Mouse (Mus musculus): ENCODE measurements around the gene Gm11077.
A peak's percentile ranks its signal among the peaks of the same experiment; 100 is the strongest.

The Gm11077 gene

DNA sequence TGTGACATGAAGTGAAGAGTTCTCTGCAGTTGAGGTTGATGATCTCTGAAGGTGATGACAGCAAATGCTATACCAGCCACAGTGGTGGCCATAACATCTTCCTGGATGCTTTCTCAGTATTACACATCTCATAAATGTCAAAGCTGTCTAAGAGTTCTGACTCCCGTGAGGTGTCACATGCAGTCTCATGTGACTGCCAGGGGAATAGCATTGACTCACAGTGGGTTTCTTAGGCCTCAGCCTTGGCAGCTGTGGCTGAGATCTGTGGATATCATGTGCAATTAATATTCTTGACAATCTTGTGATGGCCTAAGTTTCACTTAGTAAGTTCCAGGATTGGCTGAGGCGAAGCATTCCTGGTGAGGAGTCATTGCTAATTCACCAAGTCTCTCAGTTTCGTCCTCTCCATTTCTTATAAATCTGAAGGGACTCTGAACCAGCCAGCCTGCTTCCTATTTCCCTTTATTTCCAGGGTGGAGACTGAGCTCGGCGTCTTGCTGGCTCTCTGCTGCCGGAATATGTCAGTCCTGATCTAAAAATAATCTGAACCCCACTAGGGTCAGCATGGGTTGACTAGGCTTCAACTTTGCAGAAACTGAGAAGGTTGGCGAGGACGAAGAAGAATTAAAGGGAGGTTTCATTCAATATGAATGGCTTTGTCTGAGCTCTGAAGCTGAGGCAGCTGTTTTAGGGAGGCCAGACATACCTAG, 21.4 kb downstream of the Gm11077 start:
- peak; percentile 23 for DNase-seq

DNA sequence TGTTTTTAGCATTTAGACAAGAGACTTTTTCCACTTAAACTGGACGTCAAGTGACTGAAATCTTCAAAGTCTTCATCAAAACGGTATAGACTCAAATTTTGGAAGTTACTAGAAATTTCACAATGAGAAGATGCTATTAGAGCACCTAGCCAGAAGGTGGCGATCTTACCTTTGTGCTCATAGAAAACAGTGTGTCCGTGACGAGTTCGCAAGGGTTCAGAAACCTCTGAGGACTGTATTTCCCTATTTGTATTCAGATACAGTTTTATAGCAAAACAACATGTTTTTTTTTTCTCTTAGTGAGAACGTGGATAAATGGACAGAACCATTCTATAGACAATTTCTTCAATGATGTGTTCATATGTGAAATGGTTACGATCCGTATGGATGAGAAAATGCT, 37.3 kb downstream of the Gm11077 start:
- peak; percentile 3 for DNase-seq

DNA sequence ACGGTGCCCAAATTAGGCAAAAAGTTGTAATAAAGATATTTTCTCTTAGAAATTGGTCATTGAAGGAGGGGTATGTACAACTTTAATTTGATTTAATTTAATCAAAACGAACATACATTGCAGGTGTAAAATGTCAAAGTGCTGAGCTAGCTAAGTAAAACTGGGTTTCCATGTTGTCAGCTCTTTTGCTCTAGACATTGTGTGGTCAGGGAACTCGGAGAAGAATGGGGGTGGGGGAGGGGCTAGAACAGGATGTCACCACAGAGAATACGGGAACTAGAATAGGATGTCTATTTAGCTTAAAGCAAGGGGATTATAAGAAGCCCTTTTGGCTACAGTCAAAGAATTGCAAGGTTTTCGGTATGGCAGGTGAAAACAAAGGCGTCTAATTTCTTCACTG, 38.2 kb downstream of the Gm11077 start:
- no peak for DNase-seq

DNA sequence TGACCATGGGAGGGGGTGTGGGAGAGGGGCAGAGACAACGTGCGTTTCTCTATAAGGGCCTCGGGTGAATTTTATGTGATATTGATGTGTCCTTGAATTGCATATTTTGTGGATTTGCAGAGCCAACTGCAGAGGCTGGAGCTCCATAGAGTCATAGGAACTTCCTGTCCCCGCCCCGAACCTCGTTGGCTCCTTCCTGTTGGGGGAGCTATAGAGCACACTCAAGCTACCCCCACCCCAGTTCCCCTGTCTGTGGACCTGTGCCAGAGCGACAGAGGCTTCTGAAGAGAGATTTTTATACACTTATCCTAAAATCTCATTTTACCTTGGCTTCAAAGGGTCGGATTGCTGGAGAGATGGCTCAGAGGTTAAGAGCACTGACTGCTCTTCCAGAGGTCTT, 39.1 kb downstream of the Gm11077 start:
- DNase-seq = no peak

DNA sequence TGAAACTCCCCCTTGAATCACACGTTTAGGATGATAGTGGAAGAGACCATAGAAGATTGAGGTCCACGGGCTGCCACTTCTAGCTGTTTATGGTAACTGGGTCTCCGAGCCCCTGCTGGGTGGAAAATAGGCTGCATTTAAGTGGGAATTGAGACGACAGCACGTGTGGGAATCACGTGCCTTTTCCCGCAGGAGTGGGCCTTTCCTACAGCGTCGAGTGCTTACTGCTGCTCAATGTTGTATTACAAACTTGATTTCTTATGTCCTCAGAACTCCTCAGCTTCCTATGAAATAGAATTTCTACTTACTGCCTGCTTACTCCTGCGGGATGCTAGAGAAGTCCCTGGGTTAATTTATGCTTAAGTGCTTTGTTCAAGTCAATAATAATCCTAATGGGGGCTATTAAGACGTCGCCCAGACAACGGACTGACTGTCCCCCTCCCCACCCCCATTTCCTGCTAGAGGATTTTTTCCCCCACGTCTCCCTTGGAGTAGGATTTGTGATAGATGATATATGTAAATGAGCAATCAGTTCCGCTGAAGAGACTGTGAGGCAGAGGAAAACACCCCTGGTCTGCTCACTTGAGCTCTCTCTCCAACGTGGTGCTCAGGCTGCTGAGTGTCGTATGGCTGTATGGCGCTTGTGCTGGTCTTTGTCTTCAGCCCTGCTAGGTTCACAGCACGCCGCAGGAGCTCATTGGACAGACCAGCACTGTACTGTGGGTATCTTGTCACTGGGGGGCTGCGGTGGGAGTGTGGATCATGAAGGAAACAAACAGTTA, 40.0 kb downstream of the Gm11077 start:
- DNase-seq = no peak

DNA sequence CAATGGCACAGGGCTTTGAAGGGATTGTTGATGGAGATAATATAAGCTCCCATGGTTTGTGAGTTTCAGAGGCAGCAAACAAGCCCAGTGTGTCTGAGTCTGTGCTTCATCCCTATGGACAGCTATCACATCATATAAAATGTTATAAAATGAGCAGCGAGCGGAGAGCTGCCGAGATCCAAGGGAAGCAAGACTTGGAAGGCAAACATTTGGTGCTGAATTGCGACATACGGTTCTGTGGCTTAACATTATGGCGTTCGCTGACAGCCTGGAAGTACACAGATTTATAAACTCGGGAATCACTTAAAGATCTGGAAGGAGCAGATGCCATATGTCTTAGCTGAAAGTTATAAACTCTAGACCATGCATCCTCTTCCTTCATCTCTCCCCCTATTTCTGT, 47.2 kb downstream of the Gm11077 start:
- DNase-seq = no peak

DNA sequence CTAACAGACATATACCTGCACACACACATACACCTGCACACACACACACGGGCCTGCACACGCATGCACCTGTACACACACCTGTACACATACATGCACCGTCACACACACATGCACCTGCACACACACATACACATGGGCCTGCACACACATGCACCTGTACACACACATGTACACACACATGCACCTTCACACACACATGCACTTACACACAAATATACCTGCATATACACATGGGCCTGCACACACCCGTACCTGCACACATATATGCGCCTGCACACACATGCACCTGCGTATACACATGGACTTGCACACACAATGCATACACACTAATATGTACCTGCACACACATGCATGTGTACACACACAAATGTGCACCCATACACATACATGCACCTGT, 53.4 kb downstream of the Gm11077 start:
- DNase-seq = no peak

DNA sequence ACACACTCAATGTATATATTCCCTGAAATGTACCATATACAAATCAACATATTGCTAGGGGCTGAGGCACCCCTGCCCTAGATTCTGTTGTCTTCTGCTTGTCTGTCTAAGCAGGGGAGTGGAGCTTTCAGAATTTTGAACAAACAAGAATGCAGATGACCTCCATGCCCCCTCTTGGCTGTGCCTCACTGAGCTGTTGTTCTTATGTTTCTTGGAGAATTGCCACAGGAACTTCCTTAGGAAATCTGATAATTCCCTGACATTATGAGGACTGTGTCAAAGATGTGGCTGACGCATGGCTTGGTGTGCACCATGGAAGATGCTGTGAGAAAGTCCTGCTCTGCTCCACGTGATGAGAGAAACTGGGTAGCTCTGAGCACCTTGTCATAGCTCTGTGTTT, 57.0 kb downstream of the Gm11077 start:
- DNase-seq = peak; percentile 26

DNA sequence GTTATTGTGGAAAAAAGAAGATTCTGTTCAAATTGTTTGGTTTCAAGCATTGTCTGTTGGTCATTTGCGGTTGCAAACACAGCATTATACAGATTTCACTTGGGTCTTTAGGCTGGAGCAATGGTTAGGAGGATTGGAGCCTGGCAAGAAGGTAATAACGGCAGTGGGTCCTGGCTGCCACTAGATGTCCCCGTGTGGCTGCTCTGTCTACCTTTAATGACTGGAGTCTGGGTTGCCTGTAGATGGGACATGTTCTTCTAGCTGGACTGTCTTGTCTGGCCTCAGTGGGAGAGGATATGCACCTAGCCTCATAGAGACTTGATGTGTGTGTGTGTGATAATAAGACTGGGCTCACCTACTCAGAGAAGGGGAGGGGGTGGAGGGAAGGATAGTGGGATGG, 60.8 kb downstream of the Gm11077 start:
- no peak for DNase-seq

DNA sequence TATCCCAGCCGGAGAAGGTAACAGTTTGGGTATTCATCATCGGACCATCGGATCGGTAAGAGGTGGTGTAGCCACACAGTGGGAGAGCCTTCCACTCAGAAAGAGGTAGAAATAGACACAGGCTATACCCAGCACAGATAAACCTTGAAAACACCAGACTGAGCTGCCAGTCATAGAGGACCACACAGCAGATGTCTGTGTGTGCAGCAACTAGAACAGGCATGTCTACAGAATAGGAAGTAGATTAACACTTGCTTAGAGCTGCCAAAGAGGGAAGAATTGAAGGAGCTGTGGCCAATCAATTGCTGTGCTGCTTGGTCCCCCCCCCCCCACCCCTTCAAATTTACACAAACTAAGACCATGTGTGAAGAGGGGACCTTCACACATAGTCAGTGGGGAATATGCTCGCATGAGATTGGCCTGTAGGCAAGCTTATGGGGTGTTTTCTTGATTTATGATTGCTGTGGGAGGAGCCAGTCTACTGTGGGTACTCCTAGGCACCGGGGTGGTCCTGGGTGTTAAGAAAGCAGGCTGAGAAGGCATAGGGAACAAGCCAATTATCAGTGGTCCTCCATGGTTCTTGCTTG, 64.7 kb downstream of the Gm11077 start:
- no peak for DNase-seq

DNA sequence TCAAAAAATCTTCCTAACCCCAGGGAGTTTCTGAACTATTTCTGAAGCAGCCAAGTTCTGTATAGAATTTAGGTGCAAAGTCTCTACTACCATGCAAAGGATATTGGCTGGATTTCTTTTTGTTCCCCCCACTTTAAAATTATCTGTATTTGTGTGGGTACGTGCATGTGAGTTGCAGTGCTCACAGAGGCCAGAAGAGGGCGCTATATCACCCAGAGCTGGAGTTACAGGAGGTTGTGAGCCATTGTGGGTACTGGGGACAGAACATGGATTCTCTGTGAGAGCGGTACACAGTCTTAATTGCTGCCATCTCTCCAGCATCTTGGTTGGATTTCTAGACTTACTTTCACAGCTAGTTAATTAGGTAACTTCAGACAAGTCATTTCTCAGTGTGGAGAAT, 69.8 kb downstream of the Gm11077 start:
- DNase-seq = no peak

DNA sequence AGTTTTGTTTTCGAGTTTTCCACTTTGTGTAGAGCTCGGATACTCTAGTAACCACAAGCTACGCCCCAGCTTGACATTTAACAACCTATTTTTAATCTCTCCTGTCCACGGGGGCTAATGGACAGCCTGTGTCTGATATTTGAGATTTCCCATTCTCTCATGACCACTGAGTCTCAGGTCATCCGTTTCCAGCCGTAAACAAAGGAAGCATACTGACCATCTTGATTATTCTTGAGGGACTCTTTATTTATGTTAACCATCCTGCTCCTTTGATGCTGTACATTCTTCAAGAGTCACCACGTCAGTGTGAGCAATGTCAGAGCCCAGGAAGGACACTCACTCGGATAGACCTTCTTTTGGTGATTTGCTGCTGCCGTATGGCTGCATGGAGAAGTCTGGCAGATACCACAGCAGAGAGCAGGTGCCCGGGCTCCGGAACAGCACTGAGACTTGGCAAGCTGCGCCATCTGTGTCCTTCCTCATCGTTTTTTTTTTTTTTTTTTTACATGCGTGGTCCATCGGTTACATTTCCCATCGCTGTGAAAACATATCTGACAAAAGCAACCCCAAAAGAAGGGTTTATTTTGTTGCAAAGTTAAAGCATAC, 70.5 kb downstream of the Gm11077 start:
- DNase-seq = no peak

DNA sequence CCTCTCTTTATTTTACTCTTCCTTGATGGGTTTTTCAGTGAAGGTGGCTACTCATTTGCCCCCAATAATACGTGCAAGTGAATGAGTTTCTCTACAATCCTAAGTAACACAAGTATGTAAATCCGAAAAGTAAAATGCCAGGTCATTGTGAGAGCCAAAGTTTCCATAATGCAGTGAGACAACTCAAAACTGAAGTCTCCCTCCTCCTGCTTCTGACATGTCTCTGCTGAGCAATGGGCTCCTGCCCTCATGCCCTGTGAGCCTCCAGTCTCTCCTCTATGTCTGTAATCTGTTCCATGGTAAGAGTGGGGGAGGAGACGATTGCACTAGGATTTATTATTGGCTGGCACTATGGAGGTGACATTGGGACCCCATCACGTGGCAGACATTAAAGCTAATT, 71.5 kb downstream of the Gm11077 start:
- no peak for DNase-seq
